Mouse (Mus musculus) testis, adult 2 months (tissue): Measurements from ENCODE around the gene Nkx1-2. TPM values are rescaled to one million over a fixed set of nuclear protein-coding genes. Genes with fewer than 3 reads are reported as not detected.

Experiments used
- H3K27ac ChIP-seq: fragments of 200-500 bp; 2 replicates; pipeline ENCODE4 v1.5.1; 2012; ENCODE audit warnings: low read depth, low read length; ENCODE audit not compliant: control insufficient read depth, insufficient read depth
- H3K27me3 ChIP-seq: fragments of 200-500 bp; 2 replicates; pipeline ENCODE4 v1.6.1; 2012; ENCODE audit warnings: mild to moderate bottlenecking, low read length, moderate library complexity; ENCODE audit not compliant: control insufficient read depth, insufficient read depth
- H3K36me3 ChIP-seq: fragments of 200-500 bp; 2 replicates; pipeline ENCODE4 v1.6.1; 2012; ENCODE audit warnings: mild to moderate bottlenecking, low read length; ENCODE audit not compliant: control insufficient read depth, insufficient read depth
- H3K4me1 ChIP-seq: fragments of 200-500 bp; 2 replicates; pipeline ENCODE4 v1.6.1; 2012; ENCODE audit warnings: low read length; ENCODE audit not compliant: control insufficient read depth, insufficient read depth
- H3K4me3 ChIP-seq: fragments of 200-500 bp; 2 replicates; pipeline ENCODE4 v1.5.1; 2012; ENCODE audit warnings: low read depth, mild to moderate bottlenecking, low read length, moderate library complexity, mixed read lengths; ENCODE audit not compliant: control insufficient read depth
- CTCF ChIP-seq: fragments of 200-500 bp; IDR thresholded peaks from 2 replicates; pipeline ENCODE4 v1.5.1; 2012; ENCODE audit warnings: low read depth, mild to moderate bottlenecking, inconsistent platforms, low read length, moderate library complexity; ENCODE audit not compliant: control insufficient read depth, insufficient read depth, insufficient replicate concordance
- POLR2A ChIP-seq: fragments of 200-500 bp; IDR thresholded peaks from 2 replicates; pipeline ENCODE4 v1.6.1; 2012; ENCODE audit warnings: low read depth, mild to moderate bottlenecking, inconsistent platforms, low read length, moderate library complexity; ENCODE audit not compliant: control insufficient read depth
- polyA plus RNA-seq: library from polyadenylated mRNA; depleted of rRNA; stranded (reverse); fragments of >200 nt; gene quantifications from 2 replicates; pipeline ENCODE4 v1.2.3, GENCODE M21; 2012

Gene Nkx1-2
- polyA plus RNA-seq, 1 experiment: 0.15 TPM

GRCm38 (mm10) chr7:132587167-132587566 lies 12.3 kb downstream of the Nkx1-2 start:
- Histone ChIP-seq H3K27ac (no peak overlapping the region), H3K4me1 (no peaks in the 10 kb centered on the region), H3K36me3 (no peaks in the 10 kb centered on the region), H3K4me3 (no peak overlapping the region), H3K27me3 (no peaks in the 10 kb centered on the region)
- TF ChIP-seq POLR2A (no peak), CTCF (no peak)

- H3K27me3 ChIP-seq: no peaks in the 10 kb centered on the region
- TF ChIP-seq POLR2A (no peak), CTCF (no peak)
These were observed 13.5 kb downstream of the Nkx1-2 start for GRCm38 (mm10) chr7:132585695-132586491.

GRCm38 (mm10) chr7:132581441-132581840 lies 18.0 kb downstream of the Nkx1-2 start:
- Histone ChIP-seq H3K4me1 (no peaks in the 10 kb centered on the region; the same call in 1 of the 2 replicates), H3K36me3 (no peaks in the 10 kb centered on the region), H3K27ac (no peak overlapping the region), H3K4me3 (no peak overlapping the region), H3K27me3 (no peaks in the 10 kb centered on the region)
- no peak for TF ChIP-seq CTCF
- no peak for TF ChIP-seq POLR2A

More at GRCm38 (mm10) chr7:132585695-132586491, 13.5 kb downstream of the Nkx1-2 start:
- no peaks in the 10 kb centered on the region for H3K36me3 ChIP-seq
- no peak overlapping the region for H3K27ac ChIP-seq
- no peak overlapping the region for H3K4me3 ChIP-seq
- H3K4me1 ChIP-seq: no peaks in the 10 kb centered on the region

GRCm38 (mm10) chr7:132580511-132580910 lies 18.9 kb downstream of the Nkx1-2 start:
- peaks cover 2% of the 10 kb centered on the region for H3K4me1 ChIP-seq
- TF ChIP-seq POLR2A (no peak), CTCF (no peak)

DNA sequence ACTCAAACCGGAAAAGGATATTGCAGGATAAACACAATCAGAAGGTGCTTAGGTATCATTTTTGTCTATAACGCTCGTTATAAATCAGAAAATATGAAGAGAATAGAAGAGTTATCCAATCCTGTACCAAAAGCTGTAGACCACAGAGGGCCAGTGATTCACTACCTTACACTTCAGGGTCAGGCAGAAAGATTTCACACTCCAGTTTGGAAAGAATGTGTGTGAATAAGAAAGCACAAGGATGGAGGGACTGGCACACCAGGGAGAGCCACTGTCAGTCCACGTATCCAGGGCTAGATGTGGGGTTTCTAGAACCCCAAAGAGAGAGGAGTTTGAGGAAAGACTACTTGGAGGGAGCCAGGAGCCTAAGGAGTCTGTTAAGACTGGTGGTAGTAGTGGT lies 22.5 kb downstream of the Nkx1-2 start:
- no peak overlapping the region for H3K4me3 ChIP-seq
- TF ChIP-seq POLR2A (no peak), CTCF (no peak)
- no peaks in the 10 kb centered on the region for H3K27me3 ChIP-seq
- H3K4me1 ChIP-seq: peaks cover 5% of the 10 kb centered on the region
- H3K27ac ChIP-seq: no peak overlapping the region
- no peaks in the 10 kb centered on the region for H3K36me3 ChIP-seq

More at GRCm38 (mm10) chr7:132580511-132580910, 18.9 kb downstream of the Nkx1-2 start:
- H3K4me3 ChIP-seq: no peak overlapping the region
- H3K27ac ChIP-seq: no peak overlapping the region
- H3K36me3 ChIP-seq: no peaks in the 10 kb centered on the region
- no peaks in the 10 kb centered on the region for H3K27me3 ChIP-seq

DNA sequence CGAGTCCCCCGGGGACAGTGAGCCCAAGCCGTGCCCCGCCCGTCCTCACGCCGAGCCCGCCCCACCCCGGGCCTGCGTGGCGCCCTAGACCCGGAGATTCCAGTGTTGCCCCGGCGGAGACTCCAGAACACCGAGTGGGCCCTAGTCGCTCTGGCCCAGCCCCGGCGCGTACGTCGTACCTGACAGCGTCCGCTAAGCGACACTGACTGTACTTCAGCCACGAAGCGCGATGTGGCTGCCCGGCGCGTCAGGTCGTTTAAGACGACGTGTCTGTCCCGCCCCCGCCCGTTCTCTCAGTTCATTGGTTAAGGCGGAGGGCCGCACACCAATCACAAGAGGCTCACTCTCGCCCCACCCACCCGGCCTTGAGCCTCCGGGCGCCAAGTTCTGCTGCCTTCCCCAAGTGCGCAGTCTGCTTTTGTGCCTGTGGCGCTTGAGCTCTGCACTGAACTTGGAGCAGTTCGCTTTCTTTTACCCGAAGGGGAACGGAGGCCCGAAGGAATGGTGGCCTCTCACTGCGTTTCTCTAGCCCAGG lies 23.3 kb downstream of the Nkx1-2 start, which contains the start of gene Oat:
Oat (minus strand) TSS at position 283 of the 535 bp plus-strand sequence.
- peaks cover 5% of the 10 kb centered on the region for H3K4me1 ChIP-seq
- no peaks in the 10 kb centered on the region for H3K27me3 ChIP-seq
- H3K4me3 ChIP-seq: peak within 1 kb of the TSS; percentile 89
- H3K27ac ChIP-seq: peak within 1 kb of the TSS; percentile 82
- H3K36me3 ChIP-seq: no peaks in the 10 kb centered on the region
- TF ChIP-seq CTCF: no peak
- TF ChIP-seq POLR2A: peak; percentile 99

DNA sequence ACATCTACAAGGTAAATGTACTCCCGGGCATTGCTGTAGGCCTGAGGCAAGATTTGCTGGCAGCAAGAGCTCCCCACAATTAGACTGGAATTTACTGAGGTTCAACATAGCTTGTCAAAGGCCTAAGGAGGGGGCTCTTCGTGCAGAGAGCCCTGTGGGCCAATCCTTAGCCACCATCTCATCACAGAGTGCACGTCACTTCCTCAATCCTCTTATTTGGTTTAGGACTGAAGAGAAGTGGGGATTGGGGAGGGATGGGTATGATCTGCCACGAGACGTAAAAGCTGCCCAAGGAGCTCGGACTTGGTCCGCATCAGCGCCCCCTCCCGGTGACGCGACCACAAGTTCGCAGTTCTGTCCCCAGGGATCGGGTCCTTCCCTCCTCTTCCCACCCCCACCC lies 23.8 kb downstream of the Nkx1-2 start:
- Histone ChIP-seq H3K27me3 (no peaks in the 10 kb centered on the region), H3K27ac (peak overlapping the region; percentile 81)
- TF ChIP-seq POLR2A: no peak
- peak; percentile 66; the same call in 1 of the 2 replicates for TF ChIP-seq CTCF

More for the DNA sequence above, 23.8 kb downstream of the Nkx1-2 start:
- no peaks in the 10 kb centered on the region for H3K36me3 ChIP-seq
- H3K4me1 ChIP-seq: peaks cover 5% of the 10 kb centered on the region
- H3K4me3 ChIP-seq: peak overlapping the region; percentile 89
